Mouse (Mus musculus) hindbrain, postnatal 0 days (tissue): Measurements from ENCODE around the gene Map2. TPM values are rescaled to one million over a fixed set of nuclear protein-coding genes. Genes with fewer than 3 reads are reported as not detected.

Experiments
- ATAC-seq: fragments of 200-750 bp; cut with Nextera tagmentation; 2 replicates; pipeline ENCODE4 v1.8.0; 2017; ENCODE audit warnings: mild to moderate bottlenecking, moderate TSS enrichment, moderate library complexity
- DNase-seq: peaks from one replicate; pipeline ENCODE4 v3.0.0-alpha.2; 2015; ENCODE audit warnings: low spot score
- H3K27ac ChIP-seq: fragments of 300-500 bp; sonication (generic); 2 replicates; pipeline ENCODE4 v1.5.1; 2014; ENCODE audit warnings: mild to moderate bottlenecking
- H3K27me3 ChIP-seq: fragments of 300-500 bp; sonication (generic); 2 replicates; pipeline ENCODE4 v1.6.1; 2014; ENCODE audit warnings: low read length, mixed read lengths; ENCODE audit not compliant: insufficient read depth
- H3K36me3 ChIP-seq: fragments of 300-500 bp; sonication (generic); 2 replicates; pipeline ENCODE4 v1.6.1; 2014; ENCODE audit warnings: low read length, mixed read lengths; ENCODE audit not compliant: insufficient read depth
- H3K4me1 ChIP-seq: fragments of 300-500 bp; sonication (generic); 2 replicates; pipeline ENCODE4 v1.6.1; 2014; ENCODE audit warnings: antibody characterized with exemption, low read length, mixed read lengths; ENCODE audit not compliant: insufficient read depth
- H3K4me2 ChIP-seq: fragments of 300-500 bp; sonication (generic); 2 replicates; pipeline ENCODE4 v1.6.1; 2014; ENCODE audit warnings: low read depth, mild to moderate bottlenecking, low read length, moderate library complexity, mixed read lengths
- H3K4me3 ChIP-seq: fragments of 300-500 bp; sonication (generic); 2 replicates; pipeline ENCODE4 v1.5.1; 2014; ENCODE audit warnings: low read length
- H3K9ac ChIP-seq: fragments of 300-500 bp; sonication (generic); replicated peaks from 2 replicates; pipeline ENCODE4 v1.6.1; 2014; ENCODE audit warnings: mild to moderate bottlenecking, low read length, moderate library complexity, mixed read lengths
- H3K9me3 ChIP-seq: fragments of 300-500 bp; sonication (generic); 2 replicates; pipeline ENCODE4 v1.6.1; 2016; ENCODE audit warnings: low read length, mixed read lengths
- CTCF ChIP-seq: IDR thresholded peaks from 2 replicates; pipeline ENCODE4 v1.5.1; 2016; ENCODE audit warnings: antibody characterized with exemption, control low read depth, low read depth
- WGBS: fragments of 180-500 bp; shearing (Covaris S2); extraction: QIAGEN DNeasy Blood & Tissue Kit; methylation state at CpG from one replicate; pipeline ENCODE4 v1.1.7; 2014; 5-methylcytosine and 5-hydroxymethylcytosine counted together
- polyA plus RNA-seq: library from polyadenylated mRNA; unstranded; fragments of >200 nt; fragmentation: Nextera tagmentation; extraction: Ambion mirVana; gene quantifications from 2 replicates; pipeline ENCODE4 v1.2.1, GENCODE M21; 2015
- total RNA-seq: library from RNA; depleted of rRNA; stranded (reverse); fragments of >200 nt; gene quantifications from 2 replicates; pipeline ENCODE4 v1.2.3, GENCODE M21; 2014

Gene Map2
- total and polyA plus RNA-seq, 2 experiments from 2014 or later, result 289 to 1,101 TPM

GRCm38 (mm10) chr1:66196240-66196639 lies 21.2 kb downstream of the Map2 start:
- no peaks in the 10 kb centered on the region for H3K9me3 ChIP-seq
- no peaks in the 10 kb centered on the region for H3K27me3 ChIP-seq
- DNase-seq (no peak), ATAC-seq (no peak)
- no peak for TF ChIP-seq CTCF
- no peak overlapping the region for H3K9ac ChIP-seq
- no peaks in the 10 kb centered on the region for H3K36me3 ChIP-seq
- no peak overlapping the region for H3K4me2 ChIP-seq
- no peak overlapping the region for H3K4me3 ChIP-seq
- H3K4me1 ChIP-seq, result peaks cover 4% of the 10 kb centered on the region; the same call in 1 of the 2 replicates
- WGBS, result 92% methylated on average over 4 of the region's 4 CpGs
- no peak overlapping the region for H3K27ac ChIP-seq

- H3K9ac ChIP-seq, result no peak overlapping the region
- DNase-seq (no peak), ATAC-seq (no peak)
- TF ChIP-seq CTCF, result no peak
- H3K4me1 ChIP-seq, result peaks cover 4% of the 10 kb centered on the region; the same call in 1 of the 2 replicates
- no peaks in the 10 kb centered on the region for H3K9me3 ChIP-seq
- H3K27ac ChIP-seq, result no peak overlapping the region
- H3K36me3 ChIP-seq, result no peaks in the 10 kb centered on the region
- H3K4me2 ChIP-seq, result no peak overlapping the region
- no peak overlapping the region for H3K4me3 ChIP-seq
- no peaks in the 10 kb centered on the region for H3K27me3 ChIP-seq
- WGBS, result 88% methylated on average over 4 of the region's 4 CpGs
Observed at GRCm38 (mm10) chr1:66196716-66197115, 21.6 kb downstream of the Map2 start.

- H3K27me3 ChIP-seq, result no peaks in the 10 kb centered on the region
- no peaks in the 10 kb centered on the region for H3K9me3 ChIP-seq
- no peak for TF ChIP-seq CTCF
- no peak overlapping the region for H3K27ac ChIP-seq
- 72% methylated on average over 2 of the region's 2 CpGs for WGBS
- no peaks in the 10 kb centered on the region for H3K4me1 ChIP-seq
- no peak overlapping the region for H3K9ac ChIP-seq
- no peak overlapping the region for H3K4me3 ChIP-seq
- ATAC-seq, result no peak
- DNase-seq, result no peak
- H3K4me2 ChIP-seq, result no peak overlapping the region
- H3K36me3 ChIP-seq, result no peaks in the 10 kb centered on the region
Observed at GRCm38 (mm10) chr1:66205517-66205916, 30.4 kb downstream of the Map2 start.

GRCm38 (mm10) chr1:66206904-66207303 lies 31.8 kb downstream of the Map2 start:
- Histone ChIP-seq H3K4me1 (no peaks in the 10 kb centered on the region), H3K36me3 (no peaks in the 10 kb centered on the region), H3K9me3 (no peaks in the 10 kb centered on the region), H3K4me3 (no peak overlapping the region), H3K27me3 (no peaks in the 10 kb centered on the region), H3K9ac (no peak overlapping the region), H3K27ac (no peak overlapping the region), H3K4me2 (no peak overlapping the region)
- TF ChIP-seq CTCF, result no peak
- DNase-seq (no peak), ATAC-seq (no peak)
- WGBS, result 27% methylated on average over 3 of the region's 3 CpGs

- no peaks in the 10 kb centered on the region for H3K9me3 ChIP-seq
- ATAC-seq (peak; percentile 51; the same call in 1 of the 2 replicates), DNase-seq (peak; percentile 75)
- no peak for TF ChIP-seq CTCF
- no peaks in the 10 kb centered on the region for H3K4me1 ChIP-seq
- H3K27ac ChIP-seq, result no peak overlapping the region
- no peaks in the 10 kb centered on the region for H3K27me3 ChIP-seq
- no peaks in the 10 kb centered on the region for H3K36me3 ChIP-seq
- no peak overlapping the region for H3K9ac ChIP-seq
- 48% methylated on average over 7 of the region's 7 CpGs for WGBS
- H3K4me3 ChIP-seq, result no peak overlapping the region
- H3K4me2 ChIP-seq, result no peak overlapping the region
Observed at GRCm38 (mm10) chr1:66211074-66211791, 36.2 kb downstream of the Map2 start.

- DNase-seq, result peak; percentile 63
- H3K4me3 ChIP-seq, result no peak overlapping the region
- no peak overlapping the region for H3K9ac ChIP-seq
- no peaks in the 10 kb centered on the region for H3K27me3 ChIP-seq
- H3K36me3 ChIP-seq, result no peaks in the 10 kb centered on the region; the same call in 1 of the 2 replicates
- peak overlapping the region; percentile 41; the same call in 1 of the 2 replicates for H3K27ac ChIP-seq
- H3K4me1 ChIP-seq, result peaks cover 19% of the 10 kb centered on the region
- H3K4me2 ChIP-seq, result no peak overlapping the region
- TF ChIP-seq CTCF, result no peak
- no peaks in the 10 kb centered on the region for H3K9me3 ChIP-seq
- peak; percentile 78 for ATAC-seq
- 32% methylated on average over 4 of the region's 4 CpGs for whole genome bisulfite sequencing
Observed at GRCm38 (mm10) chr1:66221497-66221896, 46.4 kb downstream of the Map2 start.

GRCm38 (mm10) chr1:66223331-66223730 lies 48.3 kb downstream of the Map2 start:
- H3K4me3 ChIP-seq, result no peak overlapping the region
- no peak overlapping the region for H3K4me2 ChIP-seq
- no peak overlapping the region for H3K27ac ChIP-seq
- no peak overlapping the region for H3K9ac ChIP-seq
- no peaks in the 10 kb centered on the region for H3K27me3 ChIP-seq
- DNase-seq, result peak; percentile 15
- 4% methylated on average over 1 of the region's 1 CpGs for WGBS
- H3K9me3 ChIP-seq, result no peaks in the 10 kb centered on the region
- TF ChIP-seq CTCF, result no peak
- no peaks in the 10 kb centered on the region; the same call in 1 of the 2 replicates for H3K36me3 ChIP-seq
- H3K4me1 ChIP-seq, result peaks cover 29% of the 10 kb centered on the region
- ATAC-seq, result no peak
